Mouse (Mus musculus): ENCODE results near the gene Ptpn13.
A peak's percentile ranks its signal among the peaks of the same experiment; 100 is the strongest.

Ptpn13 gene

GRCm38 (mm10) chr5:103424678-103425319 is at the start of gene Ptpn13:
TSS of gene Ptpn13 (plus strand) at chr5:103425192.
- peak; percentile 84 for DNase-seq (ENCODE audit: low read depth, low spot score)

GRCm38 (mm10) chr5:103375226-103375625 is 49.8 kb upstream of the Ptpn13 start:
- no peak for DNase-seq (ENCODE audit: low read depth, low spot score)

GRCm38 (mm10) chr5:103376354-103377295 is 48.4 kb upstream of the Ptpn13 start:
- no peak for DNase-seq (ENCODE audit: low read depth, low spot score)

GRCm38 (mm10) chr5:103377493-103378130 is 47.4 kb upstream of the Ptpn13 start:
- no peak for DNase-seq (ENCODE audit: low read depth, low spot score)

GRCm38 (mm10) chr5:103380785-103381527 is 44.0 kb upstream of the Ptpn13 start:
- no peak for DNase-seq (ENCODE audit: low read depth, low spot score)

- no peak for DNase-seq (ENCODE audit: low read depth, low spot score)
Measured at GRCm38 (mm10) chr5:103382951-103383350, 42.0 kb upstream of the Ptpn13 start.

- DNase-seq (ENCODE audit: low read depth, low spot score), result no peak
Measured at GRCm38 (mm10) chr5:103384021-103384420, 41.0 kb upstream of the Ptpn13 start.

GRCm38 (mm10) chr5:103387540-103388026 is 37.4 kb upstream of the Ptpn13 start:
- peak; percentile 55 for DNase-seq (ENCODE audit: low read depth, low spot score)

- peak; percentile 23 for DNase-seq (ENCODE audit: low read depth, low spot score)
Measured at GRCm38 (mm10) chr5:103389415-103389814, 35.6 kb upstream of the Ptpn13 start.

GRCm38 (mm10) chr5:103393220-103393619 is 31.8 kb upstream of the Ptpn13 start:
- no peak for DNase-seq (ENCODE audit: low read depth, low spot score)

- DNase-seq (ENCODE audit: low read depth, low spot score), result no peak
Measured at GRCm38 (mm10) chr5:103393752-103394151, 31.2 kb upstream of the Ptpn13 start.

- DNase-seq (ENCODE audit: low read depth, low spot score), result no peak
Measured at GRCm38 (mm10) chr5:103395683-103396082, 29.3 kb upstream of the Ptpn13 start.

GRCm38 (mm10) chr5:103397429-103397828 is 27.6 kb upstream of the Ptpn13 start:
- no peak for DNase-seq (ENCODE audit: low read depth, low spot score)

GRCm38 (mm10) chr5:103404213-103404968 is 20.6 kb upstream of the Ptpn13 start:
- no peak for DNase-seq (ENCODE audit: low read depth, low spot score)

GRCm38 (mm10) chr5:103405921-103406320 is 19.1 kb upstream of the Ptpn13 start:
- no peak for DNase-seq (ENCODE audit: low read depth, low spot score)

GRCm38 (mm10) chr5:103412020-103412747 is 12.8 kb upstream of the Ptpn13 start:
- no peak for DNase-seq (ENCODE audit: low read depth, low spot score)

- no peak for DNase-seq (ENCODE audit: low read depth, low spot score)
Measured at GRCm38 (mm10) chr5:103414542-103414941, 10.4 kb upstream of the Ptpn13 start.

GRCm38 (mm10) chr5:103418009-103418408 is 7.0 kb upstream of the Ptpn13 start:
- no peak for DNase-seq (ENCODE audit: low read depth, low spot score)

- DNase-seq (ENCODE audit: low read depth, low spot score), result no peak
Measured at GRCm38 (mm10) chr5:103418886-103419285, 6.1 kb upstream of the Ptpn13 start.

GRCm38 (mm10) chr5:103420568-103420967 is 4.4 kb upstream of the Ptpn13 start:
- DNase-seq (ENCODE audit: low read depth, low spot score), result no peak

Measured in skeletal muscle tissue, adult 2 months (tissue).